Mouse (Mus musculus): ENCODE results near the gene Abcc4. TPM values are rescaled to one million over a fixed set of nuclear protein-coding genes. Genes with fewer than 3 reads are reported as not detected.
A peak's percentile ranks its signal among the peaks of the same experiment; 100 is the strongest.
"Not testable (repeated sequence)": the region's sequence is repeated elsewhere in the genome, so short reads cannot be mapped to it uniquely, and the experiment has no call there.

Gene Abcc4
- total RNA-seq, 2 experiments from 2014 or later: 12.2 to 25.4 TPM

DNA sequence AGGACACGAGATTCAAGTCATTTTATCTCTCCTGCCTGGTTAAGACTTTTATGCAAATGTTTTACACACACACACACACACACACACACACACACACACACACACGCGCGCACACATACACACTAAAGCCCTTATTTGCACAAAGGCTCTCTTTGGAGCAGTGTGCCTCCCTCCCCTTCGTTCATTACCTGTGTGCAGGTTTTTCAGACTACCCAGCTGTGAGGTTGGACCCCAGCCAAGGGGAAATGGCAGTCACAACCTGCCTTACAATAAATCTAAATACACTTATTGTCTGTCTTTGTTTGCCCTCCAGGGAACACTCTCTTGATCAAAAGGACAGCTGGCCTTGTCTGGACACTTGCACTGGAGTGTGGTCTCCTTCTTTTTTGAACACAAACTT lies 17.4 kb downstream of the Abcc4 start:
- ATAC-seq (replicated peaks; ENCODE audit: low FRiP score, low TSS enrichment, poor library complexity, severe bottlenecking): no peak

DNA sequence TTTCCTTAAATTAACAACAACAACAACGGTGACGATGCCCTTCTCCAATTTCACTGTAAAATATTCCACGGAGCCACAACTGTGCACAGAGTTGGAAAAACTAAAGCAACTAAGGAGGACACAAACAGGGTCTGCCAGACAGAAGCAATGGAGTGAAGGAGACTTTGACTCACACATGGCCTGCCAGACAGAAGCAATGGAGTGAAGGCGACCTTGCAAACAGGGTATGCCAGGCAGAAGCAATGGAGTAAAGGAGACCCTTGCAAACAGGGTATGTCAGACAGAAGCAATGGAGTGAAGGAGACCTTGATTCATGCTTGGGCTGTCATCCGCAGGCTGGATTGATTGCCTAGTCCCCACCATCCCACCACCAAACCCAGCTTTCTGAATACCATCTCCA lies 19.2 kb downstream of the Abcc4 start:
- no peak for ATAC-seq (replicated peaks; ENCODE audit: low FRiP score, low TSS enrichment, poor library complexity, severe bottlenecking)

DNA sequence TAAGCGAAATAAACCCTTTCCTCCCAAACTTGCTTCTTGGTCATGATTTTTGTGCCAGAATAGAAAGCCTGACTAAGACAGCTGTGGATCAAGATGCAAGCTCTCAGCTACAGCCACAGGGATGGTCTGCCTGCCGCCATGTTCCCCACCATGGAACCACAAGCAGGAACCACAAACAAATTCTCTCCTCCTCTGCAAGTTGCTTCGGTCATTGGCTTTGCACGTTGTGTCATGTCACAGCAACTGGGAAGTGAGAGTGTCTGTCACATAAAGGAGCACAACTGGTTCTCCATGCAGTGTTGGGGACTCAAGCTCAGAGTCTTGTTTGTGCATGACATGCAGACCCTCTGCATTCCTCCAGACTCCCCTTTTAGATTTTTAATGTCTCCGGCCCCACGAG lies 20.4 kb downstream of the Abcc4 start:
- no peak for ATAC-seq (replicated peaks; ENCODE audit: low FRiP score, low TSS enrichment, poor library complexity, severe bottlenecking)

DNA sequence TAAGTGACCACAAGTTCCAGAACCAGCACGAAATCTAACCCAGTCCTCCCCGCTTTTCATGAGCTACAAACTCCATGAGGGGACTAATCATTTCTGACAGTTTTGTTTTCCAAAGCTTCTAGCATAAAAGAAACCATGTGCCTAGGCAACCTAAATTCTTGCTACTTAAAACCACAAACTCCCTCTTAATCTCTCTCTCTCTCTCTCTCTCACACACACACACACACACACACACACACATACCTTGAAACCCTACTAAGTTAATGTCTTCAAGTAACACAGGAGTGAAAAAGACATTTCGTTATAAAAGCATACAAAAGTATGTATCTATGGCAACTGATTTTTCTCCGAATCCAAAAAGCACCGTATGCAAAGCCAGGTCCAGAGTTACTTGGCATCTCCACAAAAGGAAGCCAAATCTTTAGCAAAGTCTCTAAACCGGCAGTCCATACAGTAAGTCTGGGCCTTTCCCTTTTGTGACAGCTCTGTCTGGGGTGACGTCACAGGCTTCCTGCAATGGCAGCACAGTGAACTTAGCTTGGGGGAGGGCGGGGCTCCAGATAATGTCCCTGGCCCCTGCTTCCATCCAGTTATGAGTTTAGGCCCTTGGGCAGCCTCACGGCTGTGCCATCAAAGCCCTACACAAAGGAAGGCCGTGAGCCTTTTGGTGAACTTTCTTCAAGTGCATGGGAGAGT lies 23.5 kb downstream of the Abcc4 start:
- peak; percentile 82 for ATAC-seq (replicated peaks; ENCODE audit: low FRiP score, low TSS enrichment, poor library complexity, severe bottlenecking)

DNA sequence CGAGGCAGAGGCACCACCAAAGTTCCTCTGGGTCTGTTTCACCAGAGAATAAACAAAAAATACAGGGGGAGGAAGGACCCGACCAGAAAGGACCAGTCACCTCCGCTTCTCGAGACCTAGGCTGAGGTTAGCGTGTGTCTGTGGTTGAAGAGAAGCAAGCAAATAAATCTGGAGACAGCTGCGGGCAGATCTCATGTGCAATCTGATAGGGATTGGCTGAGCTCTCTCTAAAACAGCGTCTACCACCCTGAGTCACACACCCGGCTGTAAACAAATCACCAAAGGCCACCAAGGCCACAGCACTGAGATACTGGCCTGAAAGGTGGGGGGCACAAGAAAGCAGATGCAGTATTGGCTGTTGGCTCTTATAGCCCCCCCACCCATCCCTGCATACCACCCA lies 24.9 kb downstream of the Abcc4 start:
- no peak for ATAC-seq (replicated peaks; ENCODE audit: low FRiP score, low TSS enrichment, poor library complexity, severe bottlenecking)

DNA sequence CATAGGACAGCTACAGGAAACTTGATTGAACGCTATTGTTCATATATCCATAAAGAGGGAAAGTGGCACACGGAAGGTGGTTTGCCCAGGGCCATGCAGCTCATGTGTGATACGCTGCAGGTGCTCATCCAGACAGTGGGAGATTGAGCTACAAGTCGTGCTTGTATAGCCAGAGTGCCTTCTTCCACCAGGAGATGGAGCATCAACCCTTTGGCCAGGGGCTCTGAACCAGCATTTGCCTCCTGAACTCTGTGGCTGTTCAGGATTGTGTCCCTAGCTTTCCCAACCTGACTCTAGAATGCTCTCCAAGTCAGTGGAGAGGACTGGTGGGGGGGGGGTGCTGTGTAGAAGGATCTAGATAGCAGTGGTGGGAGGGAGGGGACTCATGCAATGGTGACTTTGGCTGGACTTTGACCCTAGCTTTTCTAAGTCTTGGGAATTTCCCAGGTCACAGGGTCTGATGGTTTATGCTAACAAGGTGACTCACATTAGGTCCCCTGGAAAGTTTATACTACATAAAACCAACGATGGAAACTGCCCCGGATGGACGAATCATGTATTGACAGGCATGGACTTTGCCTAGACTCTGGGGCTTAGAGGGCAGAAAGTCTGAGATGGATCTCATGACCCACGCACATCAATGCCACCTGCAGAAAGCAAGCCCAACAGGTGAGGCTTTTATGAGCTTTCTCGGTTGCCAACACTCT lies 27.6 kb downstream of the Abcc4 start:
- ATAC-seq (replicated peaks; ENCODE audit: low FRiP score, low TSS enrichment, poor library complexity, severe bottlenecking): no peak

DNA sequence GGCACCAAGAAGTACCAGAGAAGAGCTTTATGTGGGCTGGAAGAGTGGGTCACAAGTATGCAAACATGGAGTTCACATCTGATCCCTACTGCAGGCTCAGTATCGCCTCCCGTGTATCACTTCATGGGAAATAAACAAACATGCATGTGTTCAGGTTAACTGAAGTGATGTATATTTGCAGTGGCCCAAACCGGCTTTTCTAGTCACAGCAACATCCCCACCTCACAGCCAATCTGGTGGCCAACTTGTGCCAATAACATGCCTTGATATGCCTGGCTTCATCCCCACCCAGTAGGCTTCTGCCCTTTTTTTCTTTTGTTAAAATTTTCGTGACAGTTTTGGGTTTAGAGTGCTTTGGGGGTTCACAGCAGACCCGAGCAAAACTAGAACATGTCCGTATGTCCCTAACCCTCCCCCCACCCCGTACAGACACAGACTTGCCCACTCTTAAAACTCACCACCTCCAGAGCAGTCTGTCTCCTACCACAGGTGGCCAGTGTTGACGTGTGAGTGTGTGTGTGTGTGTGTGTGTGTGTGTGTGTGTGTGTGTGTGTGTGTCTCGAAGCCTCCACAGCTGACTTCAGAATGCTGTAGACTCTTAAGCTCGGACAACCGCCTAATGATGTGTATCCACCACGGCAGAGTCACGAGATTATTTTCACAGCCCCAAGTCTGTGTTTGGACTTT lies 29.6 kb downstream of the Abcc4 start:
- no peak for ATAC-seq (replicated peaks; ENCODE audit: low FRiP score, low TSS enrichment, poor library complexity, severe bottlenecking)

DNA sequence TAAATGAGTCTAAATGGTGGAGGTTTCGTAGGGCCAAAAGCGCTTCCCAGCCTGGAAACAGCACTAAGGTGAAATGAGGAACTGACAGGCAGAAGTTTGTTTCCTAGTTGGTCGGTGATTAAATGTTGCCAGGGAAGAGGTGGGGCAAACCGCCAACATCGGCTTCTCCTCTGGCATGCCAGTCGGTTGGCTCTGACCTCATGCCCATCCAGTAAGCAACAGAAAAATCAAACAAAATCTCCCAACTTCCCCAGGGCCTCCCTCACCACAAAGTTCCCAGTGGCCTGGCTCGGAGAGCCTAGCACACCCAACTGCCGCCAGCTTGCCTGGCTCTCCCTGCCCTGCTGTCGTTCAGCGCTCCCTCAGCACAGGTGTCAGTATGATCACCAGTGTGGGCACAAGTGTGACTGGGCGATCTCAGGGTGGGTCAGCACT lies 31.3 kb downstream of the Abcc4 start:
- ATAC-seq (replicated peaks; ENCODE audit: low FRiP score, low TSS enrichment, poor library complexity, severe bottlenecking): peak; percentile 58

DNA sequence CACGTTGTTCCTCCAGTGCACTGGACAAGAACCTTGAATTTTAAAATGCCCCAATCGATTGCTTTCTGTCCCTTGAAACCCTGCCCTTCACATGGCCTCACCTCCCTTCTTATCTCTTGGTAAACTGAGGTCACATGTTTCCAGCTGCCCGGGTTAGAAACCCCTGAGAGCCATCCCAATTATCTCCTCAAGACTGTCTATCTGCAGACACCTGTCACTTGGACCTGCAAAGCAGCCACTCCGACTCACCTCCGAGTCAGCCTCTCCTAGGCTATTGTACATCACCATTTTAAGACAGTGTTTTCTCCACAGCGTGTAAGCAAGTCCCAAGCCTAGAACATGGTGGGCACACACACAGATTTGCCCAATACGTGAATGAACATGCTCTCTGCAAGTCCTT lies 31.8 kb downstream of the Abcc4 start:
- ATAC-seq (replicated peaks; ENCODE audit: low FRiP score, low TSS enrichment, poor library complexity, severe bottlenecking): peak; percentile 29

DNA sequence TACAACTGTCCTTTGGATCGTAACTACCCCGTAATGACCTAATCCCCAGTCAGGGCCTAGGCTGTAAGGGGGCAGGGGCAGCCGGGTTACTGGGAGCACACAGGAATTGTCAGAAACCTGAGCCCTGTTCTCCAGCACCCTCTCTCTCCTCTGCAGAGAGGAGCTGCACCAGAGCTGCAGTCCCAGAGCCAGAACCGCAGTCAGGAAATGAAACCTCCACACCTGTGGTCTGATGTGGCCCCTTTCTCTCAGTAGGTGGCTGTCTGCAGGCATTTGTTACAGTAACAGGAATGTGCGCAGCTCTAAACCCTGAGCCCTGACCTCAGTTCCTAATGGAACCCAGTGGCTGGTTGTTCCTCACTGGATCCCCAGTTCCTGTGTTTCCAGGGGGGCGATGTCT lies 32.5 kb downstream of the Abcc4 start:
- no peak for ATAC-seq (replicated peaks; ENCODE audit: low FRiP score, low TSS enrichment, poor library complexity, severe bottlenecking)

DNA sequence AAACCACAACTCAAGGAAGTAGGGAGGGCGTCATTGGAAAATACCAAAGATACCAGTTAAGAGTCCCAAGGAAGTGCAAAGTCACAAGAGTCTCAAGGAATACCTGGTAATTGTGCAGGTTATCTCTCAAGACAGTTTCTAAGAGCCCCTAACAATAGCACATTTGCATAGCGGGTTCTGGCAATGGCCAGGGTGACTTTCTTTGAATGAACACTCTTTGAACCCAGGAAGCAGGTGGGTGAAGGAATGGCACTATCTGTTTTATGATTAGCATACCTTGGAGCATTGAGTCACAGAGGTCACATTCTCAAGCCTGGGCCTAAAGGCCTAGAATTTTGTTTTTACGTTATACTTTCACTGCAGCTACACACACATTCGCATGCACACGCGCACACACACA lies 33.1 kb downstream of the Abcc4 start:
- not testable (repeated sequence) for ATAC-seq (replicated peaks; ENCODE audit: low FRiP score, low TSS enrichment, poor library complexity, severe bottlenecking)

DNA sequence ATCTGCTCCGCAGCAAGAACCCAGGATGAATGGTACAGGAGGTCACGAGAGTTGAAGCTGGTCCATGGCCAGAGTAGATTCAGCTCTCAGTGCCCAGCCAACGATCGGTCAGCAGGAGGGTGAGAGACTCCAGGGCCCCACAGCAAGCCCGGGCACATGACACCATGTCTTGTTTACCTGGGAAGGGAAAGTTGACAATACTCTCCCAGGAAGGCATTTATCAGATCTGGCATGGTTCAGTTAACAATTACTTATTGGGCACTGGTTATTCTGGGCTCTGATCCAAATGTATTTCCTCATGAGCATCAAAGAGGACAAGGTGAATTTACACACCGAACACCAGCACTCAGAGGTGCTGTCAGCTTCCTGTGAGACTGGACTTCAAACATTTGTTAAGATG lies 38.5 kb downstream of the Abcc4 start:
- no peak for ATAC-seq (replicated peaks; ENCODE audit: low FRiP score, low TSS enrichment, poor library complexity, severe bottlenecking)

DNA sequence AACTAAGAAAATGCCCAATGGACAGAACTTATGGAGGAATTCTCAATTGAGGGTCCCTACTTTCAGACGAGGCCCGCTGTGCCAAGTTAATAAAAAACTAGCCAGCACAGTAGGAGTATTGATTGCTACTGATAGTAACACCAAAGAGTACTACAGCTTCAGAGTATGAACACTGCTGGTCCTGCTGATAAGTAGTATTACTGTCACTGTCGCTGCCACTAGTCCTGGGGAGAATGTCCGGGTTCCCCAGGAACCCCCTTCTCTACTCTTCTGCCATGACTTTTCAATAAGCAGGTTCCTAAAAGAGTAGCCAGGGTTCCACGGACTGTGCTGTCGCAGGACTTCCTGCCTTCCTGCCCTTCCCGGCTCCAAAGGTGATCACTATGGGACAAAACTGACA lies 41.4 kb downstream of the Abcc4 start:
- peak; percentile 60 for ATAC-seq (replicated peaks; ENCODE audit: low FRiP score, low TSS enrichment, poor library complexity, severe bottlenecking)

DNA sequence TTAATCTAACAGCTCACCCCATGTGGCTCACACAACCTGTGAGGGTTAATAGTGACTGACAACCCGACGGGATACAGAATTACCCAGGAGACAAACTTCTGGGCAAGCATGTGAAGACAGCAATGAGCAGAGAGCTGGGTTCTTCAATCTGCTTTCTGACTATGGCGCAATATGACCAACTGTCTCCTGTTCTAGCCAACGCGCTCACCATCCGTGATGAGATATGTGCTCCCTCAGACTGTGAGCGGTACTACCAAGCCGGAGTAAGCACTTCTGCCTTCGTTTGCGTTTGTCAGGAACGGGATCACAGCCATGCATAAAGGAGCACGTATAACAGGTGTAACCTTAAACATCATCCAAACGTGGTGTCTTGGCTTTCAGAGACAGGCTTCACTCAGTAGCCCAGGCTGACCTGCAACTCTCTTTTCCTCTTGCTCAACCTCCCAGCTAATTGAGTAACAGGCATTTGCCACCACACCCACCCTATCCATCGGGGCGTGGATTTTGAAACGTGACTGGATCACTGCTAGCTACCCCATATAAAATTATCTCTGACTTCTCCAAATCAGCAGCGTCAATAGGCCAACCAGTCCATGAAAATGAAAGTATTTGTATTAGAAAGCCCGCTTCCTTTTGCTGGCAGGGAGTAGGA lies 43.3 kb downstream of the Abcc4 start:
- ATAC-seq (replicated peaks; ENCODE audit: low FRiP score, low TSS enrichment, poor library complexity, severe bottlenecking): no peak

DNA sequence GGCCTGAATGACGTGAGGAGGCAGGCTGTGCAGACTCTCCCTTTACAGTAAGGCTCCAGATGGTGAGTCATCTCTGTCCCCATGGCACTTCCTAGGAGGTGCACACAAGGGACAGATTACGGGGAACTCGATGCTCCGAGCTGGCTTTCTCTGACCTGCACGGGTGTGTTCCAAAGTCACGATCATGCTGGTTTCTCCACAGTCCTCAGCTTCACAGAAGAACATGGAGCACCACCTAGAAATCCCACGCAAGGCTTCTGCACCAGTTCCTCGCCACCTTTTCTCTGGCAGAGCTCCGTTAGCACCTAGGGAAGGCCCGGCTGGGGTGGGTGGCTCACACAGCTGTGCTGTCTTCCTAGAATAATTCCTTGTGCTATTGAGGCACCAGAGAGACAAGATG lies 43.9 kb downstream of the Abcc4 start:
- ATAC-seq (replicated peaks; ENCODE audit: low FRiP score, low TSS enrichment, poor library complexity, severe bottlenecking): no peak

DNA sequence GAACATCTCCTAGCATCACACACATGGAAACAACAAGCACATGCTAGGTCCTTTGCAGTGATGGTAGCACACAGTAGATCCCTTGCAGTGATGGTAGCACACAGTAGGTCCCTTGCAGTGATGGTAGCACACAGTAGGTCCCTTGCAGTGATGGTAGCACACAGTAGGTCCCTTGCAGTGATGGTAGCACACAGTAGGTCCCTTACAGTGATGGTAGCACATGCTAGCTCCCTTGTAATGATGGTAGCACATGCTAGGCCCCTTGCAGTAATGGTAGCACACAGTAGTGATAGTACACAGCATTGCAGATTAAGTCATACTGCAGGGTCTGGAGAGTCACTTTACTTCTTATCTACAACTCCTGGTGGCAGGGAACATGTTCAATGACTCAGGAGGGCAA lies 46.8 kb downstream of the Abcc4 start:
- peak; percentile 66 for ATAC-seq (replicated peaks; ENCODE audit: low FRiP score, low TSS enrichment, poor library complexity, severe bottlenecking)

DNA sequence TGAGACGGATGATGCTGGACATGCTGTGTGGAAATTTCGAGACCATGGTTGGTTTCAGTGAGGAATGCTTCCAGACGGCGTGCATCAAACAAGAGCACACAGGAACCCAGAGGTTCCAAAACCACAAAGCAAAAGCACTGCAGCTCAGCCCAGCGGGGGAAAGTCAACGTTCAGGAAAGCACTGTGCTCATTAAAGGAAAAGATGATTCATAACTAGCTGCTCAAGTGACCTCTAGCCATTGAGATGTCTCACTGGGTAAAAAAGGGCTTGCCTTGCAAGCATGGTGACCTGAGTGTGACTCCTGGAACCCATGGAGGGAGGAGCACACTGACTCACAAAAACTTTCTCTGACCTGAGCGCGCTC lies 47.7 kb downstream of the Abcc4 start:
- no peak for ATAC-seq (replicated peaks; ENCODE audit: low FRiP score, low TSS enrichment, poor library complexity, severe bottlenecking)

DNA sequence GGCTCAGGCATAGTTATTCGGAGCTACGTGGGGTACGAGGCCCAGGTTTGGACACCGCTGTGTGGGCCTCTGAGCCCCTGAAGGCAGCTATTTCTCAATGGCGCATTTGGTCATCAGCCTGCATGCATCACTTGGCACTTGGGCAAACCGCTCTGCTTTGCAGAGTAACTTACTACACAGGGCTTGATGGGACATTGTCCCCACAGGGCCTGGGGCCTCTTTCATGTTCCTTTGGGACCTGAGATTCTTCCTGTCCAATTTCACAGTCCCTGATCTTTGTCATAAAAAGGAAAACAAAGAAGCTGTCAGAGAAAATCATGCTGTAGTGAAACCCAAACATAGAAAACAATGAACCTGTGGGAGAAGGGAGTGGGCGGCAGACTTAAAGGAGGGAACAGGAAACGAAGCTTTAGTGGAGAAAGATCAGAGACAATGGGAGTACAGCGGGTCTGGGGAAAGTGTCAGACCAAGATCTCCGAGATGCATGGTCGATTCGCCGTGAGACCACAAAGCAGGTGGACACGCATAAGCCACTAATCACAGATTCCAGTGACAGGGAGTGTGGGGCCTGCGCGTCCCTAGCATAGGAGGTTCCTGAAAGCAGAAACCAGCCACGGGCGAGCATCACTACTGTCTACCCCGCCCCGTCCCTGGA lies 48.2 kb downstream of the Abcc4 start:
- ATAC-seq (replicated peaks; ENCODE audit: low FRiP score, low TSS enrichment, poor library complexity, severe bottlenecking): no peak

DNA sequence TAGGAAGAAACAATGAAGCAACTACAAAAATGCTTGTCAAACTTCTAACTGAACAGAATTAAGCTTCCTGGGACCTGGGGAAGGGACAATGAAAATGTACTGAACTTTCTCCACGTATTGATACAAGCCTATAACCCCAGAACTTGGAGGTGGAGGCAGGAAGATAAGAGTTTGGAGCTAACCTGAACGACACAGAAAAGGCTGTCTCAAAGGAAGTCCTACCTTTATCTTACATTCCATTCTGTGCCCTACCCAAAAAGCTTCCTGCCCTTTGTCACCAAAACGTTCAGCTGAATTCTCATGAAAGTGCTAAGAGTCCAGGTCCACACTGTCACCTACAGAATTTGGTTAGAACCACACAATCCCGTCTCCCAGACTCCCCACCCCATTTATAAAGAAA lies 48.8 kb downstream of the Abcc4 start:
- ATAC-seq (replicated peaks; ENCODE audit: low FRiP score, low TSS enrichment, poor library complexity, severe bottlenecking): peak; percentile 68

DNA sequence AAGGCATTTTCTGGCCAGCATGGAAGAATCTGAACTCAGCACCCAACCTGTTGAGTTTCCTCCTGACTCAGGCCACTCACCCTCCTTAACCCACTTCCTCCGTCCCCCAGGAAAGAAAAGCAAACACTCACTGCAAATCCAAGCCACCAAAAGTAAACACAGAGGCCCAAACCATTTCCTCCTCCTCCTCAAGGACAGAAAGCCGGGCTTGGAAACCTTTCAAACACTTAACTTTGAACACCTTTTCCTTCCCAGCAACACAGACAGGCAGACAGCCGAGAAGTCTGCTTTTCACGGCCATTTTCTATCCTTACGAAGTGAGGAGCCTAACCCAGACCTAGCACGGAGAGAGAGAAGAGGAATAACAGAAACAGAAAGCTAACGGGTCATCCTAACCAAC lies 50.0 kb downstream of the Abcc4 start:
- ATAC-seq (replicated peaks; ENCODE audit: low FRiP score, low TSS enrichment, poor library complexity, severe bottlenecking): no peak
